Mouse (Mus musculus): ENCODE data around the gene Ttbk2.

DNA sequence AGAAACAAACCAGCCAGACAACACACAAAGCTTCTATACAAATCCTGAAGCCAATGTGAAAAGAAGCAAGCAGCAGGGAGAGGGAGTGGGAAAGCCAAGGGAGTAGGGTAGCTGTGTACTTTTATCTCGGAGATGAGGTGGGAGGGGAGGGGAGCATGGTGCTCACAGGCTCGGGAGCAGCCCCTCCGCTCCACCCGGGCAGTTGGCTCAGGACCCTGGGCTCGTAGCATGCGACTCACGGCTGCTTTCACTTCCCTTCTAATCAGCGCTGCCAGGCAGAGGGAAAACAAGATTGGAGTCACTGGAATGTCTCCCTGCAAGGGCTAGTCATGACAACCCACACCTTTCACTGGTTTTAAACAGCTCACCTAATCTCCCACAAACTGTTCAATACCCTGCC is 127.9 kb downstream of the Ttbk2 start:
- TF ChIP-seq GATA1 (IDR thresholded peaks at IDR 0.05; ENCODE audit: borderline replicate concordance, low read length) (no peak), FLI1 (IDR thresholded peaks at IDR 0.05; ENCODE audit: low read length) (no peak)
